Mouse (Mus musculus) stomach, postnatal 0 days (tissue): Measurements from ENCODE around the gene Tceanc2.

ENCODE experiments used
- CTCF ChIP-seq: IDR thresholded peaks from 2 replicates; pipeline ENCODE4 v1.5.1; 2016; ENCODE audit warnings: antibody characterized with exemption, low read depth, mild to moderate bottlenecking, moderate library complexity
- EP300 ChIP-seq: optimal IDR thresholded peaks from 2 replicates; pipeline ENCODE3; 2016; ENCODE audit warnings: antibody characterized with exemption

DNA sequence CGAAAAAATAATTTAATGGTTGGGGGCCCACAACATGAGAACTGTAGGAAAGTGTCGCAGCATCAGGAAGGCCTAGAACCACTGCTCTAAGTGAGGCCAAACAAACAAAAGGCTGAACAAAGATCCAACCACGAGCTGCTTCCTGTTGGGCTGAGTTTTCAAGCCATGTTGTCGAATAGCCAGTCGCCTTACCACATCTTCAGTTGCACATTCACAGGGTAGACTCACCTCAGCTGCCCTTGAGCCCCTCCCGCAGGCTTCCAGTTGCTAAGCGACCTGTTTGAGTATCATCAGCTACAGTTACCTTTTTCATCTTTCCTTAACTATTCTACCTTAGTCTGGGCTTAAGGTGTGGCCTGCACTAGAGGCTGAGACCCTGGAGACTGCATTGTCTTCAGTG, 24.1 kb upstream of the Tceanc2 start:
- TF ChIP-seq CTCF = no peak
- no peak for TF ChIP-seq EP300
